Mouse (Mus musculus) 3T3-L1 (cell line): ENCODE results near the gene Znrf3.

Experiments used
- DNase-seq: peaks from one replicate; pipeline ENCODE4 v3.0.0-alpha.2; 2015; ENCODE audit warnings: low read depth, low spot score

Gene Znrf3

DNA sequence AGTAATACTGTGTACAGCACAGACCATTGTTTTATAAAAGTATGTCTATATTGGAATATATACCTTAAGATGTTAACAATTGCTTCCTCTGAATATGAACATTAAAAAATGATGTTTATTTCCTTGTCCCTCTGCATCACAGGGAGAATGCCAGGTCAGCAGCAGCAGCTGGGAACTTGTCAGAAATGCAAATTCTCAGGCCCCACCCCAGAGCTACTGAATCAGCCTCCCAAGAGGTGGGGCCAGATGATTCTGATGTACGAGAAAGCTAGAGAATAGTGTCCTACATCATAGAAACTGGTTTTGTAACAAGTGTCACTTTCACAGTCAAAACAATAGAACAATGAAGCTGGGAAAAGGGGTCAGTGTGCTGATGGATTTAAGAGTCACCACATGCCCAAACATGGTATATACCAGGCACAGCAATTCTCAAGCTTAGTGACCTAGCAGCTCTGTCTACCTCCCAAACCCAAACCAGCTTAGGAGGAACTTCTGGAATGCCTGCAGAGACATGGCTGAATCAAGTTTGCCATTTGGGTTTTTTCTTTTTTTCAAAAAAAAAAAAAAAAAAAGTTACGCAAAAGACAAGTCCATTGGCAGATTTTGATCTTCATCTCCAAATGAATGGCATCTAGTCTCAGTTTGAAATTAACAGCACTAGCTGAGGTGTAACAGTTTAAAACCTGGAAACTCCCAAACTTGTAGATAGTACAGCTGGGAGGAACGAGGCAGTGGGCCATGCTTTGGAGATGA, 46.2 kb downstream of the Znrf3 start:
- no peak for DNase-seq

DNA sequence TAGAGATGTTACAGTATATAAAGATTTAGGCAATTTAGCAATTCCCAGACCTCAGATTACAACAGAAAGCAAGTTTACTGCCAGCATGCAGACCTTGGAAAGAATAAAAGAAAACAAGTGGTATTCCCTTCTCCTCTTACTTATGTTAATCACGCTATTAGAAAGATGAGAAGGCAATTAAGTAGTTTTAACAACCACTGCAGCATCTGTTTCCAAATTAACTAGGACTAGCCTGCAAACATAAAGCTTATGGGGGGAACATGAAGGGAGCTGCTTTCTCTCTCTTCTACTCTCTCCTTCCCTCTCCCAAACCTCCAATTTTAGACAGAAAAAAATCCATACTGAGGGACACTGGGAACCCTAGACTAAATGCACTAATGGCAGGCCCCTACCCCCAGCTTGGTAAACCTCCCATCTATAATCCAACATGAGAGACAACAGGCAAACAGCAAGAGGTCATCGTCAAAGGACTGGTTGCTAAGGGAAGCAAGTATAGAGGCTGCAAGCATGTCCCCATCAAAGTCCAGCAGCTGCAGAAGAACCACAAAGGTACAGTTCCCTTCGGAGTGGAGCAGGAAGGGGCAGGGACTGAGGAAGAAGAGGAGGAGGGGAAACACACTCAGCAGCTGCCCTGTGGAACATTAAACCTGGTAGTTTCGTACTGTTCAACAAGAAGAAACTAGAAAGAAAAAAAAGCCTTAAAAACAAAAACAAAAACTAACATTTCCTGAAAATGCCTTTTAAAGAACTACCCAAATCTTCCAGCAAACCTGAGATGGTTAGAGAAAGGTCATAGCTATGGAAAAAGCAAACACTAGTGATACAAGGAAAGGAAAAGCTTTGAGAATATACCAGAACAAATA, 53.4 kb downstream of the Znrf3 start:
- DNase-seq: no peak

DNA sequence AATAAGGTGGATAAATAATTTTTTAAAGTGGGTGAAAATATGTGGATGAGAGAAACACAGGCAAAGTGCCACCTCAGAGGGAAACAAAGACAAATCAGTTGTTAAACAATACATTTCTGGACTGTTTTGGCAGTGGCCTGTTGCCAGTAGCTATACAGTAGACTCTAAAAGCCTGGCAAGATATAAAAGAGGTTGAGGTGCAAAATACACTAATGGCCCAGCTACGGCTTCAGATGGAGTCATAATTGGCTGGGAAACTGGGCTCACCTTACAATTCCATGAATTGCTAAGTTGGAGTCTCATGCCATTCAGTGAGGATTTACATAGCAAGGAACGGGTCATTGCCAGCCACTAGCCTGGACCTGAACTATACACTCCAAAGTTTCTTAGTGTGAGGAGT, 62.0 kb downstream of the Znrf3 start:
- DNase-seq: no peak

- DNase-seq: peak; percentile 89
These were observed 63.4 kb downstream of the Znrf3 start for GRCm38 (mm10) chr11:5381226-5381625.

DNA sequence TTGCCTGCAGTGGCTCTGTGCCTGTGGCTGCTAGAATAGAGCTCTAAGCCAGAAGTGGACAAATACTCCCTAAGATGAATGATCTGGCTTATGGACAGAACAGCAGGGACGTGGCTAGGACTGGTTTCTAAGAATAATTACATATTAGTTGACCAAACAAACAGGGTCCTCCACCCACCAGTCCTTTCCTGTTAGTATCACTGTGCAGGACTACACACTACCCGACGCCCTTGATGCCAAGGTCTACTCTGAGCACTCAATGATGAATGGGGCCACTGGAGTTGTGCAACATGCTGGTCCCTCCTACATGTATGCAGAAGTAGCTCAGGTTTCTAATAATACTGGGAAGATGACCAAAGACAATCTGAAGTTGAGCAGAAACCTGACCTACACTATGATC, 64.4 kb downstream of the Znrf3 start:
- DNase-seq: peak; percentile 64

- DNase-seq: no peak
These were observed 75.5 kb downstream of the Znrf3 start for GRCm38 (mm10) chr11:5369176-5369575.

GRCm38 (mm10) chr11:5368492-5368891, 76.2 kb downstream of the Znrf3 start:
- DNase-seq: no peak

DNA sequence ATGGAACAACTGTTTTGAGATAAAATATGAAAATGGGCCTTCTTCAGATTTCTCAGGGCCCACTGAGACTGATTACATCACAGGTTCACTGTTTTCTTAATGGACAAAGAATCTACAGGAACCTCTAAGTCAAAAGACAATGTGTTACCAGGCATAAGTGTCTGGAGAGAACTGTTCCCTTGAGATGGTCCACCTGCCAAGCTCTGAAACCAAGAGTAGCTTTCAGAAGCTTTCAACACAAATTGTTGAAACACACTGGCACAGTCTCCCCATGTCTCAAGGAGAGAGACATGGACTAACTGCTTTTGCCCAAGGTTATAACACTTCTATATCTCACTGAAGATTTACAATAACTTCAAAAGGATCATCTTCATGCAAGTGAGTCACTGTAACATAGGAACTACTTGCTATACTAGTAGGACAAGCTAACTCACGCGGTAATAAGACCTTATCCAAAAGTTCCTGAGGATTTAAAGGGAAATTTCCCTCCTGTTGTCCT, 89.3 kb downstream of the Znrf3 start:
- DNase-seq: no peak

DNA sequence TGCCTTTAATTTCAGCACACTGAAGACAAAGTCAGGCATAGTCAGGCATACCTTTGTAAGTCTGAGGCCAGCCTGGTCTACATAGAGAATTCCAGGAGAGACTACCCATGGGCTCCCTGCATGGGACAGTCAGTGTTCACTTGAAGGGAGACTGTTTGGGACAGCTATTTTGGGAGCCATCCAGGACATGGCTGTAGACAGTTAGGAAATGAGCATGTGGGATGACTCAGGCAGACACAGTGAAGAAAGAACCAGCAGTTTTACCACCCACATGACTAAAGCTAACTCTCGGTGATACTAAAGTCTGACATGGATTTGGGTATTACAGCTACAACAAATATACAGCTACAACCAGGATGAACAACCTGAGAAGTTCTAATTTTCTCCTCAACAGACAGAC, 89.9 kb downstream of the Znrf3 start:
- peak; percentile 85 for DNase-seq

- peak; percentile 77 for DNase-seq
These were observed 91.6 kb downstream of the Znrf3 start for GRCm38 (mm10) chr11:5353032-5353431.

- no peak for DNase-seq
These were observed 95.2 kb downstream of the Znrf3 start for GRCm38 (mm10) chr11:5349483-5349882.

- no peak for DNase-seq
These were observed 97.6 kb downstream of the Znrf3 start for GRCm38 (mm10) chr11:5346845-5347640.

DNA sequence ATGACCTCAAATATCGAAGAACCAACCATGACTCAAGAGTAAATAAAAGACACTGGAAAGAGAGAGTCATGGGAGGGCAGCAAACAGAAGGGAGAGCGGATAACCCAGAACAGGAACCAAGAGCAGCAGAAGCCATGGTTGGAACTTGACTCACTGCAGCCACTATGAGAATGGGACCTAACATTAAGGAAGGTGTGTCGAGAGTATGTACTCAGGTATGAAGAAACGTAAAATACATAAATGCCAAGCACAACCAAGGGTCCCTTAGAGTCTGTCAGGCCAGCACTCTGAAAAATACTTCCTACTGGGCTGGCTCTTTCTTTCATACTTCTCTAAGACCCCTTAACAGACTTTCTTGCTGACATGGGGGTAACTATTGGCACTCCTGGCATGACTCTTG, 100.9 kb downstream of the Znrf3 start:
- no peak for DNase-seq

DNA sequence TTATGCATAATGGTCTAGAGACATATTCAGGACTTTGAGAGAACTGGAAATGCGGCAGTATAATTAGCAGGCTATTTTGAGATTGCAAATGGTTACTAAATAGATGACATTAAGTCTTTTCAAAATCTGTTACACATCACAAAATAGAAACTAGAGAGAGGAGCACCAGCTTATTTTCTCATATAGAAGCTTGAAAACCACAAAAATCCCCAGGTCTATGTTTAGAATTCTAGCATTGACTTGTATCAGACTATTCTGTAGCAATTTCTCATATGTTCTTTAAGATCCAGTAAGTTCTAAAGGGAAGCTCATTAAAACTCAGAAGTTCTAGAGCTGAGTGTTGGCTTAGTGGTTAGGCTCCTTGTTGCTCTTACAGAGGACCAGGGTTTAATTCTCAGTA, 104.9 kb downstream of the Znrf3 start:
- no peak for DNase-seq

- DNase-seq: no peak
These were observed 107.8 kb downstream of the Znrf3 start for GRCm38 (mm10) chr11:5336852-5337251.

DNA sequence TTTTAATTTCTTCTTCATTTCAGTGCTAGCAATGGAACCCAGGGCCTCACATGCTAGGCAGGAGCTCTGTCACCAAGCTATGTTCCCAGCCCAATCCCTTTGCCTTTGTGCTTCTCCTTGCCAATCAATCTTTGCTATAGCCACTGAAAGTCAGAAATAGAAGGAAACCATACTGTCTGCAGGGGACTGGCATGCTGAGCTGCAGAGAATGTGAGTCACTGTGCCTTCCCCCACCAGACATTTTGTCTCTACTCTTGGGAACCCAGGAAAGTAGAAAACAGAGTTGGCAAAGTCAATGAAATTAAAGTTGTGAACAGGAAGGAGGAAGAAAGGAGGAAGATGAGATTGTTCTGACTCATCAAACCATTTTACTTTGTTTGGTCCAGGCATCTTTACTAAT, 108.4 kb downstream of the Znrf3 start:
- peak; percentile 38 for DNase-seq

- peak; percentile 40 for DNase-seq
These were observed 113.8 kb downstream of the Znrf3 start for GRCm38 (mm10) chr11:5330851-5331250.

DNA sequence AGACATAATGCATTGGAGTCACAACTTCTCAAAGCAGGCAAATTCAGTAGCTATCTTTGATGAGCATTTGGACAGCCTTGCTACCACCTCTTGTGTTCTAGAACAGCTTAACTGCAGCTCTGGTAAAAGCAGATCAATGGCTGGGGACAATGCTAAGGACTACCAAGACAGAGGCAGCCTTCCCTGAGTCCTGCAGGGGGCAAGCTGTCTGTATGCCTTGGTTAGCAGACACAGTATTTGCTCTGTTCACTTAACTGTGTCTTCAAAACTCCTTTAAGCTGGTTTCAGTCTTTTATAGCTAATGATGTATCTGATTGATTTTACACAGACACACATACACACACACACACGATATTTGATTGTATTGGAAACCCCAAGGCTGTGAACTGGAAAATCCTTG, 117.0 kb downstream of the Znrf3 start:
- peak; percentile 13 for DNase-seq

- no peak for DNase-seq
These were observed 118.4 kb downstream of the Znrf3 start for GRCm38 (mm10) chr11:5326252-5326651.

DNA sequence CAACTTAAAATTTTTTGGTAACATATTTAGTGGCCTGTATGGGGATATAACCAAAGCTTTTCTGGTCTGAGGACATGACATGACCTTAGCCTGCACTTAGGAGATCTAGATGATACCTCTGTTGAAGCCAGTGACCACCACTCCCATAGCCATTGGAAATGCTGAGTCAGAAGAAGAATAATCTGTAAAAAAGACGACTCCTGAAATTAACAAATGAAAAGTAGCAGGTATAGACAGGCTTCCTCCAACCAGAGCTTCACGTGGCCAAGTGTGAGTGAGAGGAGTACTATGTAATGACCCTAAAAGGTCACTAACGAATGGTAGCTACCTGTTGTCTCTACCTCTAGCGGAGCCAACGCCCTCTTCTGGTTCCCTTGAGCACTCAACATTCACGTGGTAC, 119.4 kb downstream of the Znrf3 start:
- DNase-seq: no peak

- no peak for DNase-seq
These were observed 120.4 kb downstream of the Znrf3 start for GRCm38 (mm10) chr11:5324296-5324695.

- peak; percentile 17 for DNase-seq
These were observed 123.0 kb downstream of the Znrf3 start for GRCm38 (mm10) chr11:5321687-5322086.
